Mouse (Mus musculus): Measurements from ENCODE around the gene Lpcat1. TPM values are rescaled to one million over a fixed set of nuclear protein-coding genes. Genes with fewer than 3 reads are reported as not detected.

Lpcat1 gene
- total and polyA plus RNA-seq, 2 experiments from 2014 or later = 75.7 to 191 TPM

- no peak for DNase-seq (ENCODE audit: low spot score)
- Histone ChIP-seq H3K36me3 (ENCODE audit: insufficient read depth, low read length) (no peaks in the 10 kb centered on the region), H3K27ac (no peak overlapping the region), H3K27me3 (ENCODE audit: insufficient read depth, low read length) (no peaks in the 10 kb centered on the region), H3K4me3 (ENCODE audit: low read length) (no peak overlapping the region), H3K4me1 (ENCODE audit: insufficient read depth, low read length) (no peaks in the 10 kb centered on the region), H3K4me2 (ENCODE audit: low read depth, low read length) (no peak overlapping the region), H3K9me3 (ENCODE audit: low read length) (no peaks in the 10 kb centered on the region), H3K9ac (replicated peaks; ENCODE audit: low read length) (no peak overlapping the region)
- ATAC-seq = no peak
- WGBS = 79% methylated on average over 3 of the region's 3 CpGs
- TF ChIP-seq CTCF (IDR thresholded peaks at IDR 0.05; ENCODE audit: low read depth) = no peak
These were observed 11.7 kb upstream of the Lpcat1 start for GRCm38 (mm10) chr13:73455328-73455727.

GRCm38 (mm10) chr13:73457301-73457700, 9.7 kb upstream of the Lpcat1 start:
- H3K4me3 ChIP-seq (ENCODE audit: low read length) = no peak overlapping the region
- H3K36me3 ChIP-seq (ENCODE audit: insufficient read depth, low read length) = no peaks in the 10 kb centered on the region
- H3K4me2 ChIP-seq (ENCODE audit: low read depth, low read length) = no peak overlapping the region
- no peak for TF ChIP-seq CTCF (IDR thresholded peaks at IDR 0.05; ENCODE audit: low read depth)
- H3K9me3 ChIP-seq (ENCODE audit: low read length) = no peaks in the 10 kb centered on the region
- no peak overlapping the region for H3K27ac ChIP-seq
- DNase-seq (ENCODE audit: low spot score) (no peak), ATAC-seq (no peak)
- WGBS = 89% methylated on average over 4 of the region's 4 CpGs
- no peaks in the 10 kb centered on the region for H3K27me3 ChIP-seq (ENCODE audit: insufficient read depth, low read length)
- H3K9ac ChIP-seq (replicated peaks; ENCODE audit: low read length) = no peak overlapping the region
- no peaks in the 10 kb centered on the region for H3K4me1 ChIP-seq (ENCODE audit: insufficient read depth, low read length)

GRCm38 (mm10) chr13:73457741-73458140, 9.3 kb upstream of the Lpcat1 start:
- Histone ChIP-seq H3K9ac (replicated peaks; ENCODE audit: low read length) (no peak overlapping the region), H3K27ac (no peak overlapping the region), H3K4me1 (ENCODE audit: insufficient read depth, low read length) (no peaks in the 10 kb centered on the region), H3K27me3 (ENCODE audit: insufficient read depth, low read length) (no peaks in the 10 kb centered on the region), H3K9me3 (ENCODE audit: low read length) (no peaks in the 10 kb centered on the region), H3K4me2 (ENCODE audit: low read depth, low read length) (no peak overlapping the region), H3K36me3 (ENCODE audit: insufficient read depth, low read length) (no peaks in the 10 kb centered on the region), H3K4me3 (ENCODE audit: low read length) (no peak overlapping the region)
- ATAC-seq (no peak), DNase-seq (ENCODE audit: low spot score) (no peak)
- WGBS = 73% methylated on average over 2 of the region's 2 CpGs
- TF ChIP-seq CTCF (IDR thresholded peaks at IDR 0.05; ENCODE audit: low read depth) = no peak

GRCm38 (mm10) chr13:73458719-73459118, 8.3 kb upstream of the Lpcat1 start:
- no peak overlapping the region for H3K4me2 ChIP-seq (ENCODE audit: low read depth, low read length)
- H3K4me3 ChIP-seq (ENCODE audit: low read length) = no peak overlapping the region
- no peaks in the 10 kb centered on the region for H3K4me1 ChIP-seq (ENCODE audit: insufficient read depth, low read length)
- H3K9ac ChIP-seq (replicated peaks; ENCODE audit: low read length) = no peak overlapping the region
- no peaks in the 10 kb centered on the region for H3K36me3 ChIP-seq (ENCODE audit: insufficient read depth, low read length)
- DNase-seq (ENCODE audit: low spot score) (no peak), ATAC-seq (no peak)
- no peak for TF ChIP-seq CTCF (IDR thresholded peaks at IDR 0.05; ENCODE audit: low read depth)
- no peak overlapping the region for H3K27ac ChIP-seq
- WGBS = 68% methylated on average over 5 of the region's 5 CpGs
- H3K27me3 ChIP-seq (ENCODE audit: insufficient read depth, low read length) = no peaks in the 10 kb centered on the region
- no peaks in the 10 kb centered on the region for H3K9me3 ChIP-seq (ENCODE audit: low read length)

- ATAC-seq (no peak), DNase-seq (ENCODE audit: low spot score) (no peak)
- H3K36me3 ChIP-seq (ENCODE audit: insufficient read depth, low read length) = no peaks in the 10 kb centered on the region
- TF ChIP-seq CTCF (IDR thresholded peaks at IDR 0.05; ENCODE audit: low read depth) = no peak
- H3K4me3 ChIP-seq (ENCODE audit: low read length) = no peak overlapping the region
- no peak overlapping the region for H3K9ac ChIP-seq (replicated peaks; ENCODE audit: low read length)
- H3K27me3 ChIP-seq (ENCODE audit: insufficient read depth, low read length) = no peaks in the 10 kb centered on the region
- no peak overlapping the region for H3K4me2 ChIP-seq (ENCODE audit: low read depth, low read length)
- H3K27ac ChIP-seq = no peak overlapping the region
- H3K4me1 ChIP-seq (ENCODE audit: insufficient read depth, low read length) = no peaks in the 10 kb centered on the region
- H3K9me3 ChIP-seq (ENCODE audit: low read length) = no peaks in the 10 kb centered on the region
- WGBS = 77% methylated on average over 7 of the region's 7 CpGs
These were observed 7.7 kb upstream of the Lpcat1 start for GRCm38 (mm10) chr13:73459189-73459850.

GRCm38 (mm10) chr13:73461551-73461950, 5.4 kb upstream of the Lpcat1 start:
- no peak for DNase-seq (ENCODE audit: low spot score)
- Histone ChIP-seq H3K4me2 (ENCODE audit: low read depth, low read length) (no peak overlapping the region), H3K4me1 (ENCODE audit: insufficient read depth, low read length) (no peaks in the 10 kb centered on the region), H3K36me3 (ENCODE audit: insufficient read depth, low read length) (no peaks in the 10 kb centered on the region), H3K4me3 (ENCODE audit: low read length) (no peak overlapping the region), H3K27me3 (ENCODE audit: insufficient read depth, low read length) (no peaks in the 10 kb centered on the region; the same call in 1 of the 2 replicates), H3K9me3 (ENCODE audit: low read length) (no peaks in the 10 kb centered on the region), H3K9ac (replicated peaks; ENCODE audit: low read length) (no peak overlapping the region), H3K27ac (no peak overlapping the region)
- TF ChIP-seq CTCF (IDR thresholded peaks at IDR 0.05; ENCODE audit: low read depth) = no peak
- no peak for ATAC-seq

GRCm38 (mm10) chr13:73465156-73465555, 1.8 kb upstream of the Lpcat1 start:
- no peak for TF ChIP-seq CTCF (IDR thresholded peaks at IDR 0.05; ENCODE audit: low read depth)
- no peak for DNase-seq (ENCODE audit: low spot score)
- peaks cover 19% of the 10 kb centered on the region; the same call in 1 of the 2 replicates for H3K4me1 ChIP-seq (ENCODE audit: insufficient read depth, low read length)
- WGBS = 66% methylated on average over 2 of the region's 2 CpGs
- H3K36me3 ChIP-seq (ENCODE audit: insufficient read depth, low read length) = no peaks in the 10 kb centered on the region
- H3K27me3 ChIP-seq (ENCODE audit: insufficient read depth, low read length) = no peaks in the 10 kb centered on the region; the same call in 1 of the 2 replicates
- H3K4me3 ChIP-seq (ENCODE audit: low read length) = no peak overlapping the region
- no peaks in the 10 kb centered on the region for H3K9me3 ChIP-seq (ENCODE audit: low read length)
- no peak overlapping the region for H3K4me2 ChIP-seq (ENCODE audit: low read depth, low read length)
- no peak overlapping the region for H3K9ac ChIP-seq (replicated peaks; ENCODE audit: low read length)
- no peak for ATAC-seq
- no peak overlapping the region for H3K27ac ChIP-seq

Measured in hindbrain, postnatal 0 days (tissue).